Mouse (Mus musculus) kidney, adult 2 months (tissue): ENCODE results near the gene Jmjd1c. TPM values are rescaled to one million over a fixed set of nuclear protein-coding genes. Genes with fewer than 3 reads are reported as not detected.
A peak's percentile ranks its signal among the peaks of the same experiment; 100 is the strongest.

Experiments
- DNase-seq: peaks from one replicate; pipeline ENCODE4 v3.0.0; 2021
- H3K27ac ChIP-seq: fragments of 200-500 bp; 2 replicates; pipeline ENCODE4 v1.5.1; 2012; ENCODE audit warnings: low read depth, low read length, control low read depth, inconsistent platforms; ENCODE audit not compliant: insufficient read depth
- H3K27me3 ChIP-seq: fragments of 200-500 bp; replicated peaks from 2 replicates; pipeline ENCODE4 v1.6.1; 2012; ENCODE audit warnings: mild to moderate bottlenecking, moderate library complexity, low read length, inconsistent platforms; ENCODE audit not compliant: control insufficient read depth, insufficient read depth
- H3K36me3 ChIP-seq: fragments of 200-500 bp; 2 replicates; pipeline ENCODE4 v1.6.1; 2012; ENCODE audit warnings: mild to moderate bottlenecking, moderate library complexity, low read length, inconsistent platforms; ENCODE audit not compliant: control insufficient read depth, insufficient read depth
- H3K4me1 ChIP-seq: fragments of 200-500 bp; 2 replicates; pipeline ENCODE4 v1.6.1; 2011; ENCODE audit warnings: low read length; ENCODE audit not compliant: control insufficient read depth, insufficient read depth
- H3K4me3 ChIP-seq: fragments of 200-500 bp; 2 replicates; pipeline ENCODE4 v1.5.1; 2011; ENCODE audit warnings: mild to moderate bottlenecking, low read depth, low read length, control low read depth; ENCODE audit not compliant: insufficient read depth
- CTCF ChIP-seq: fragments of 200-500 bp; conservative IDR thresholded peaks from 2 replicates; pipeline ENCODE4 v1.5.1; 2011; ENCODE audit warnings: low read depth, mild to moderate bottlenecking, control low read depth, low read length, moderate library complexity, mixed read lengths; ENCODE audit not compliant: insufficient read depth, insufficient read length
- POLR2A ChIP-seq: fragments of 200-500 bp; IDR thresholded peaks from one replicate; pipeline ENCODE4 v1.6.1; 2011; ENCODE audit warnings: low read depth, low read length, control low read depth
- WGBS: fragments of 180-500 bp; shearing (Covaris S2); methylation state at CpG from one replicate; pipeline ENCODE4 v1.1.7; 2018; 5-methylcytosine and 5-hydroxymethylcytosine counted together
- polyA plus RNA-seq: library from polyadenylated mRNA; depleted of rRNA; stranded (reverse); fragments of >200 nt; gene quantifications from 2 replicates; pipeline ENCODE4 v1.2.3, GENCODE M21; 2012

Jmjd1c gene
- polyA plus RNA-seq, 1 experiment = 9.4 TPM

DNA sequence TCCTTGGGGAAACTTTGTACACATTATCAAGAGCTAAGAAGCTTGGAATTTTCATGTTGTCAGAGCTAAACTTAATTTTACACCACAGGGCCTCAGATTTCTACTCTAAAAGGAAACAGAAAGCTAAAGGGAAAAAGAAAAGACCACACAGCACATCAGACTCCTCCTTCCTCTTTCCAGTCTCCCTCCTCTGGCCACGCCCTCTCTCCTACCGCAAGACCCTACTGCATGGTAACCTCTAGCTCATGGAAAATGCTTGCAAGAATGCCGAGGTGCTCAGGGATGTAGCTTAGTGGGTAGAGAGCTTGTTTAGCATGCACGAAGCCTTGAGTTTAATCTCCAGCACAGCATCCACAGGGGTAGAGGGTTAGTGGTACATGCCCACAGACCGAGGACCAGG, 24.0 kb upstream of the Jmjd1c start:
- no peak overlapping the region for H3K4me3 ChIP-seq
- no peak for DNase-seq
- 70% methylated on average over 5 of the region's 5 CpGs for WGBS
- H3K36me3 ChIP-seq = no peaks in the 10 kb centered on the region
- H3K27me3 ChIP-seq = no peaks in the 10 kb centered on the region
- no peak for TF ChIP-seq POLR2A
- TF ChIP-seq CTCF = no peak
- H3K27ac ChIP-seq = no peak overlapping the region
- H3K4me1 ChIP-seq = 0 out of 2 replicates have a peak, but pooled peaks cover 3% of the 10 kb centered on the region

DNA sequence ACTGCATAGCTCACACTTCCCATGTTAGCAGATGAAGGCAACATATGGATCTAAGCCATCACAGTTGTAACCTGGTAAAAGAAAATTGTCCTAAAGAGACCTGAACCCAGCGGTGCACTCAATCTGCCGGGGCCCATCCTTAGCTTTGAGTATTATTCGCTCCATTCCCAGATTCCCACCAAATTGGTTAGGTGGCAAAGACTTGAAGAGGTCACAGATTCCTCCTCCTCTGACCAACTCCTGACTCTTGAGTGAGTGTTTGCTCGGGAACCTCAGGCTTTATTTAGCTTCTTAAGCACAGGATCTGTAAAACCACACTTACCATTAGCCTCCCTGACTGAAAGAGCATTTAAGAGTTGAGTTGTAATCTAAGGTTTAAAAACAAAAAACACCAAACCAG, 23.3 kb upstream of the Jmjd1c start:
- Histone ChIP-seq H3K4me3 (no peak overlapping the region), H3K27me3 (no peaks in the 10 kb centered on the region), H3K36me3 (no peaks in the 10 kb centered on the region), H3K4me1 (0 out of 2 replicates have a peak, but pooled peaks cover 7% of the 10 kb centered on the region), H3K27ac (no peak overlapping the region)
- TF ChIP-seq CTCF (no peak), POLR2A (no peak)
- no peak for DNase-seq
- WGBS = 95% methylated on average over 4 of the region's 4 CpGs

DNA sequence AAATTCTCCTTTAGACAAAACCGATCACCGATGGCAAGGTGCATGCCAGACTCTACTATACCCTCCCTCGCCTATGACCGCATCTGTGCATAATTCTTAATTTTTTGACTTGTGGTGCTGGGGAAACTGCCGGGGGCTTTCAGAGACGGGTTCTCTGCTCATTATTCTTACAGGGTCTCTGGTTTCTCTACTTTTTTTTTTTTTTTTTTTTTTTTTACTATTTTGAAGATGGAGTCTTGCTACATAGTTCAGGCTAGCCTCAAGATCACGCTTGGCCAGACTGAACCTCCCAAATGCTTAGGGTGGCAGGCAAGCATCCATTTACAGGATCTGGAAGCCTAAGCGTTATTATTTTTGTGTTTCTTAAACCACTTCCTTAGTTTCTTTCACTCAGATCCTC, 22.3 kb upstream of the Jmjd1c start:
- no peak overlapping the region for H3K4me3 ChIP-seq
- no peak for DNase-seq
- 91% methylated on average over 8 of the region's 8 CpGs for WGBS
- H3K27me3 ChIP-seq = no peaks in the 10 kb centered on the region
- H3K27ac ChIP-seq = no peak overlapping the region
- no peaks in the 10 kb centered on the region for H3K36me3 ChIP-seq
- TF ChIP-seq POLR2A = no peak
- no peak for TF ChIP-seq CTCF
- H3K4me1 ChIP-seq = 0 out of 2 replicates have a peak, but pooled peaks cover 7% of the 10 kb centered on the region

DNA sequence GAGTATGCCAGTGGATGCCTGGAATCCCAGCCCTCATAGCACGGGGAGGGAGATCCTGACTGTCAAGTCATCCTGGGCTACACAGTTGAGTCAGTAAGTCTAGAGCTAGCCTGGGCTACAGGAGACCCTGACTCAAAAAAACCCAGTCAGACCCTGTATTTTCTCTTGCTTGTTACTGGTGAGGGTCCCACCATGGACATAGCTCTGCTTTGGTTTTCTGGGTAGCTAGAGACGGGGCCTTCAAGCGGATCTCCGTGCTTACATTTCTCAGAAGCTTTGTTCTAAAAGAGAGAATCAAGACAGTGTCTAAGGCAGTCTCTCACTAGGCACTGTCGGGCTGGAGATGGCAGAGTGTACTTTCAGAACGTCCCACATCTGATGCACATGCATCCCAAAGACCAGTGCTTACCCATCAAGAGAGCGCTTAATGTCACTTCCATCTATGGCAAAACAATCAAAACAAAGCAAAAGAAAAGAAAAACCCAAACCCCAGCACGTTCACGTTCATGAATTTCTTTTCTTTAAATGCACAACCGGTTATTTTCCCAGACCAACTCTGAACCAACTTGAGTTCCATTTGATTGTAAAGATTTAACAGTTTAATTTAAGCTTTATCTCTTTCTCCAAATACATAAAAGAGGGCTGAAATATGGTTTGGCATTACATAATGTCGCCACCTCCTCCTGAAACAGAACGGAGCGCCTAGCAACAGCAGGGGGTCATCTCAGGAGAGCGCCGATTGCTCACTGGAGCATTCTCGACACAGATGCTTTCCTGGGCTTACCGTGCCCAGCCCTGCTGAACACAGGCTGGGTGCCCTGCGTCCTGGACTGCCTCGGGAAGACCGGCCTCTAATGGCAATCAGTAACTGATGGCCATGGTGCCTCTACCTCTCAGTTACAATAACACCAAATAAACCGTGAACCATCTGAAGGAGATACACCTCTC, 19.7 kb upstream of the Jmjd1c start:
- Histone ChIP-seq H3K4me1 (peaks cover 12% of the 10 kb centered on the region; the same call in 1 of the 2 replicates), H3K27ac (no peak overlapping the region), H3K27me3 (no peaks in the 10 kb centered on the region), H3K36me3 (no peaks in the 10 kb centered on the region), H3K4me3 (no peak overlapping the region)
- WGBS = 52% methylated on average over 21 of the region's 21 CpGs
- DNase-seq = peak; percentile 65
- no peak for TF ChIP-seq POLR2A
- TF ChIP-seq CTCF = no peak

DNA sequence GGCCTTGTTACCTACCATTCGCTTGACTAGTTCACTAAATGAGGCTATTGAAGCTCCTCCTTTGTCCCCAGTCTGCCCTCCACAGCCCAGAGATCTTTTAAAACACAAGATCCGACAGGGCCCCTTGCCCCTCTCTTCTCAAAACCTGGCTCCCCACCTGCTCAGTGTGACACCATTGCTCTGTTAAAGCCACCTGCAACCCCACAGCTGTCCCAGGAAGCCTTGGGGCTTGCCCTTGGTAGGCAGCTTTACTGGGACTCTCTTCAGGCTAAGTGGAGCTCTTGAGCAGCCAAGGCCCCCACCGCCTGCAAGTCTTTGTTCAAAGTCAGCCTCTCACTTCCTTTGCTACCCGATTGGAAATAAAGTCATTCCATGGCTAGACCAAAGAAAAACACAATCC, 16.9 kb upstream of the Jmjd1c start:
- 55% methylated on average over 4 of the region's 4 CpGs for WGBS
- Histone ChIP-seq H3K27me3 (no peaks in the 10 kb centered on the region), H3K4me1 (peaks cover 12% of the 10 kb centered on the region; the same call in 1 of the 2 replicates), H3K27ac (0 out of 2 replicates have a peak overlapping the region, but pooled peaks have one; percentile 35), H3K36me3 (no peaks in the 10 kb centered on the region), H3K4me3 (no peak overlapping the region)
- no peak for TF ChIP-seq CTCF
- no peak for TF ChIP-seq POLR2A
- DNase-seq = no peak

DNA sequence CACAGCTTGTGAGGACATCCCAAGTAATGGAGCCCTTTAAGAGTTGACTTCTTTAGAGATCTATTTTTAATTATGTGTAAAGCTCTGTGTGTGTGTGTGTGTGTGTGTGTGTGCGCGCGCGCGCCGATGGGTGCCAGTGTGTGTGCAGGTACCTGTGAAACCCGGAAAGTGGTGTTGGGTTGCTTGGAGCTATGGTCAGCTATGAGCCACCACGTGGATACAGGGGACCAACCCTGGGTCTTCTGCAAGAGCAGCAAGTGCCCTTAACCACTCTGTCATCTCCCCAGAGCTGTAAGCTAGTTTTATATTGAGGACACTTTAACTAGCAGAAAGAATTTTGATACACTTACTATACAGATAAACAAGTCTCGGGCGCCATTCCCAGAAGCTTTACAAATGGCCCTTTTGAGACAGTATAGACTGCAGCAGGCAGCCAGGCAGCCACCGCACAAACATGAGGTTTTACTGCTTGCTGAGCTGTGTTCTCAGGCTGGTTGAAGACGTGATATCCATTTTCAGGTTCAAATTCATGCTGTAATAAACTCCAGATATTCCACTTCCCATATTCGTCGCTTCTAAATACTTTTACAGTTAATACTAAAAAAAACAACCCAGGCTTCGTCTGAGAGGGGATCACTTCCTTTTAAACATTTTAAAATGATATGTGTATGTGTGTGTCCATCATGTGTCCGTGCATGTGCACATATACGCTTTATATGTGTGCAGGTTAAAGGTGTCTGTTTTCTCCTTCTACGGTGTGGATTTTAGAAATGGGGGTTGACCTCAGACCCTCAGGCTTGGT, 14.5 kb upstream of the Jmjd1c start:
- no peak overlapping the region for H3K4me3 ChIP-seq
- TF ChIP-seq POLR2A = no peak
- no peak for TF ChIP-seq CTCF
- no peaks in the 10 kb centered on the region for H3K27me3 ChIP-seq
- DNase-seq = no peak
- no peaks in the 10 kb centered on the region for H3K36me3 ChIP-seq
- no peak overlapping the region for H3K27ac ChIP-seq
- peaks cover 9% of the 10 kb centered on the region; the same call in 1 of the 2 replicates for H3K4me1 ChIP-seq
- WGBS = 77% methylated on average over 18 of the region's 18 CpGs
